Mouse (Mus musculus) urinary bladder, postnatal 10 days (tissue): ENCODE measurements around the gene Rasal1.

Source experiments
- DNase-seq: peaks from one replicate; pipeline ENCODE4 v3.0.0; 2022; ENCODE audit warnings: low spot score

The Rasal1 gene

DNA sequence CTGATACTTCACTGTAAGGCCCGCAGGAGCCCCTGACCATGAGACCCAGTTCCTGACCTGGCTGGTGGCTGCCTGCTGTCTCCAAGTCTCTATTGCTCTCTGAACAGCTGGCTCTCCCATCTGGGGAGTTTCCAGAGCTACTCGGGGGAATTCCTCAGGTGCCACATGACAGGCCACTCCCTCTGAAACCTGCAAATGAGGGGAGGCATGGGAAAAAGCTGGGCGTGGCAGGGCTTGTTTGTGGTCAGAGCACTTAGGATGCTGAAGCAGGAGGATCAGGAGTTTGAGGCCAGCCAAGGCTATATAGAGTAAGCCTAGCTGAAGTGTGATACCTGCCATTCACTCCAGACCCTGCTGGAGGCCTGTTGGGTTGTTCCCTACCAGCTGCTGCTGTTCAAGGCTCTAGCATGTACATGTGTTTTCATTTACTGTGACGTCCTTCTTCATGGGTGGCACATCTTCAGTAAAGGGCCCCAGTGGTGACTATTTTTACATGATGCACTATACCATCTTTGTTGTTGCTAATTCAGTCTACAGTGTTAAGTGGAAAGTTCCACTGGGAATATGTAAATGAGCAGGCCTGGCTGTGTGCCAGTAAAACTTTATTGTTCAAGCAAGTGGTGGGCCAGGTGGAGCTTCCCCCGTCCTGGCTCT lies 26.3 kb upstream of the Rasal1 start:
- no peak for DNase-seq

GRCm38 (mm10) chr5:120624427-120624826 lies 24.2 kb upstream of the Rasal1 start:
- DNase-seq: no peak

GRCm38 (mm10) chr5:120626399-120626798 lies 22.2 kb upstream of the Rasal1 start:
- DNase-seq: no peak

DNA sequence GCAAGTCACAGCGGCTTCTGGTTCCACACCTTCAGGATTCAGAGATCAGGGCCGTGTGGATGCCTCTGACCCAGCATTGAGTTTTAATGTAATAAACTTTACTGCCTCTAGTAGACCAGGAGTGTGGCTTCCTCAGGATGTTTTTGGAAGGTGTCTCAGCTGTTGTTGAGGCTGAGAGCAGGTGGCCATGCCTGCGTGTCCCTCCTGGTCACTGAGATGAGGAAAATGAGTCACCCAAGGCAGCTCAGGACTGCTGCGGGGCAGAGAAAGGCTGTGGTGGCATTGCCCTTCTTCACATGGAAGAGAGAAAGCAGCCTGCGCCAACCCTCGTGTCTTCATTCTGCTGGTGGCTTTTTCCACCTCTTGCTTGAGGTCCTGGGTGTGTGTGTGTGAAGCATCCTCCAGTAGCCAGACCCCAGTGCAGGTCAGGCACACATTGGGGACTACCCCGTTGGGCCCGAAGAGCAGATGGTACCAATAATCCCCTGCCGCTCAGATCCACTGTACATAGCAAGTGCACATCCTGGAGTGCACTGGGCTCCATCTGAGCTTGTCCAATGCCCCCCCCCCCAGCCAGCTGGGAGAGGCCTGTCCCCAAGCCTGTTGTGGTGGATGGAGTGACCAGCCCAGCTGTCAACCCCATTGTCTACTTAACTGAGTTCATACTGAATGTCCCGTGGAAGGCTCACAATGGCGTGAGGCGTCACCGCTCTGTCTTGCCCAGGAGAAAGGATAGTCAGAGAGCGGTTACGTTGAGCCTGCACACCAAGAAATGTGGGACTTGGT lies 20.9 kb upstream of the Rasal1 start:
- DNase-seq: no peak

DNA sequence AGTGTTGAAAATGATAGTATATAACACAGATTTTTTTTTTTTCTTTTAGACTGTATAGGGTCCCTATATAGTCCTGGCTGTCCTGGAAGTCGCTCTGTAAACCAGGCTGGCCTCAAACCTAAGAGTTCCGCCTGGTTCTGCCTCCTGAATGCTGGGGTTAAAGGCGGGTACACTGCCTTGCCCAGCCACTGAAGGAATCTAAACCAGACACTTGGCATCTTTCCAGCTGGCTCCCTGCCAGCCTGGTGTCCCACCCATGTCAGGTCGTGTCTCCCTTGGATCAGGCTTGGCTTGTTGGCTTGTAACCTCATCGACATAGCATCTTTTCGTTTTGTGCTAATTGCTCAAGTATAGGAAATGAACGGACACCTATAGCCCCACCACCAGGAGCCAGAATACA lies 20.0 kb upstream of the Rasal1 start:
- no peak for DNase-seq

DNA sequence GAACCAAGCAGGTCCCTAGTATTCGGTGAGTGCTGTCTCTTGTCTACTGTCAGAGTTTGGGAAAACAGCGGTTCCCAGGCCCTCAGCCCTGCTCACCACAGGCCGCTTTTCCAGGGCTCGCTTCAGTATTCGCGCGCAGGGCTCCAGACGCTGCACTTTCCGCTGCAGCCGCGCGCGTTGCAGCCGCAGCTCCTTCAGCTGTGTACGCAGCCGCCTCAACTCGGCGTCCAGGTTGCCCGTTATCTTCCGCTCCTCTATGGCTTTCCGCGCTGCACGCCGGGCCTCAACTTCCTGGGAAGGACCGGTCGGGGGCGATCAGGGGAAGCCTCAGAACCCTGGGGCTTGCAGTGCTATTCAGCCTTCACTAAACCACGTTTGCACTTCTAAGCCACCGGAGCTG lies 17.5 kb upstream of the Rasal1 start:
- DNase-seq: no peak

GRCm38 (mm10) chr5:120631892-120632291 lies 16.7 kb upstream of the Rasal1 start:
- no peak for DNase-seq

GRCm38 (mm10) chr5:120634131-120634530 lies 14.5 kb upstream of the Rasal1 start, which contains the start of gene Cfap73:
Cfap73 (minus strand) TSS chr5:120634235.
- no peak for DNase-seq

- DNase-seq: no peak
Observed at GRCm38 (mm10) chr5:120634860-120635259, 13.8 kb upstream of the Rasal1 start.

GRCm38 (mm10) chr5:120635633-120636032 lies 13.0 kb upstream of the Rasal1 start:
- no peak for DNase-seq

DNA sequence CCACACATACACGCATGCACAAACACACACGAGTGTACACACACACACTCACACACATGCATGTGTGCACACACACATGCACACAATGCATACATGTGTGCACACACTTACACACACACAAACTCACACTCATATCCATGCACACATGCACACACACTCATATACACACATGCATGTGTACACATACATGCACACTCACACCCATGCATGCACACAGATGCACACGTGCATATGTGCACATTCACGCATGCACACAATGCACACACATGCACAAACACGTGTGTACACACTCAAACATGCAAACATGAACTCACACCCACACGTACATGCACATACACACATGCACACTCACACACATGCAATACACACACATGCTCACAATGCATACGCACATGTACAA lies 8.5 kb upstream of the Rasal1 start:
- no peak for DNase-seq

GRCm38 (mm10) chr5:120643365-120644085 lies 5.1 kb upstream of the Rasal1 start:
- DNase-seq: no peak

GRCm38 (mm10) chr5:120644227-120644626 lies 4.4 kb upstream of the Rasal1 start:
- DNase-seq: no peak

- no peak for DNase-seq
Observed at GRCm38 (mm10) chr5:120645851-120646250, 2.8 kb upstream of the Rasal1 start.

- DNase-seq: no peak
Observed at GRCm38 (mm10) chr5:120647361-120647760, 1.3 kb upstream of the Rasal1 start.

DNA sequence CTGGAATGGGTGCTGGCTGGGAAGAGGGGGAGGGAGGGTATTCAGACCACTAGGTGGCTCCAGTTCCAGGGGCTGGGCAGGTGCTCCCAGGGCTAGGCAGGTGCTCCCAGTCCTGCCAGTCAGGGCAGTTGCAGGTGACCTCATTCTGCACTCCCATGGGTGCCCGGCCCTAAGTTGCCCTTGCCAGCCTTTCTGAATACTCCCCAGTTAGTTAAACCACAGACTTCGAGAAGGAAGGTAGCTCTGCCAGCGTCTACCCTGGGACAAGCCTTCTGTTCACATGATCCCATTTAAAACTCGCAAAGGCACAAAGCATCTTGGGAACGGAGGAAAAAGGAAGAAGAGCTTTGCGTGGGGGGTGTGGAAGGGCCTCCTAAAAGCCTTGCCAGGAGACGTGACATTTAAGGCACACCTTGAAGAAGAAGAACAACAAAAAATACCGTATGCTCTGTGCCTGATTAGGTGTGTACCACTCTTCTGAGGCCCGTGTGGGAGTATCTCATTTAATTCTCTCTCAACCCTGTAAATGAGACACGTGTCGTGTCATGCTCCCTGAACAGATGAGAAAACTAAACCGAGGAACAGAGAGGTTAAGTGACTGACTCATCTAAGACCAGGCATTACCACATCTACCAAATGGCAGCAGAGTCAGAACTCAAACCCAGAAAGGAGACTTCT lies 659 bp upstream of the Rasal1 start:
- DNase-seq: no peak

- no peak for DNase-seq
Observed at GRCm38 (mm10) chr5:120649374-120649933, 842 bp downstream of the Rasal1 start.

DNA sequence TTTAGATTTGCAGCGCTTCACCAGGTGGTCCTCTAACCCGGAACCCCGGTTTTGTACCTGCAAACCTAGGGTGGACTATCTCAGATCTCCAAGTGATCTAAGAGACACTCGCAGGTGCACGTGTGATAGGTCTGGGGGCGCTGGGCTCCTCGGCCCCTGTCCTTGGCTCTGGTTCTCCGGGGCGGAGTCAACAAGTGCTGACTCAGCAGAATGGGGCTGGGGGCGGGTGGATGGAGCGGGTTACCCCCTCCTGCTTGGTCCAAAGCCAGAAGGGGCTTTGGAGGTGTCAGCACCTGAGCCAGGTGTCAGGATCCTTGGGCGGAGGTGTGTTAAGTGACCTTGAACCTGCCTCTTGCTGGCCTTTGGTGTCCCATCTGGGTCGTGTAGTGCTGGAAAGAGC lies 1.3 kb downstream of the Rasal1 start:
- no peak for DNase-seq

- no peak for DNase-seq
Observed at GRCm38 (mm10) chr5:120651230-120651629, 2.6 kb downstream of the Rasal1 start.

GRCm38 (mm10) chr5:120652915-120653701 lies 4.5 kb downstream of the Rasal1 start:
- DNase-seq: no peak

GRCm38 (mm10) chr5:120653873-120654272 lies 5.3 kb downstream of the Rasal1 start:
- DNase-seq: no peak
